ENCODE assay signal across 6 mouse cellular contexts in the genomic region with DNA sequence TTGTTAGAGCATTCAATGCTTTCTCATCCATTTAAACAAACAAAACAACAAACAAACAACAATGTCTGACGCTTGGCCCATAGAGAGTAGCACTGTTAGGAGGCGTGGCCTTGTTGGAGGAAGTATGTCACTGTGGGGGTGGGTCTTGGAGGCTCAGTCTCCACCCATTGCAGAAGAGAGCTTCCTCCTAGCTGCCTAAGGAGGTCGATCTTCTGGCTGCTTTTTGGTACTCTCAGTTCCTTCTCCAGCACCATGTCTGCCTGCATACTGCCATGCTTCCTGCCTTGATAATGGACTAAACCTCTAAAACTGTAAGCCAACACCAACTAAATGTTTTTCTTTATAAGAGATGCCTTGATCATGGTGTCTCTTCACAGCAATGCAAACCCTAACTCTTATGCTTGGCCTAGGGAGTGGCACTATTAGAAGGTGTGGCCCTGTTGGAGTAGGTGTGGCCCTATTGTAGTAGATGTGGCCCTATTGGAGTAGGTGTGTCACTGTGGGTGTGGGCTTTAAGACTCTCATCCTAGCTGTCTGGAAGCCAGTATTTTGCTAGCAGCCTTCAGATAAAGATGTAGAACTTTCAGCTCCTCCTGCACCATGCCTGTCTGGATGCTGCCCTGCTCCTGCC.
A peak's percentile ranks its signal among the peaks of the same experiment; 100 is the strongest.
DNase-seq lines count a peak whose midpoint lies in the region; ATAC-seq and TF ChIP-seq lines count a peak whose summit lies in the region.
"Not testable (repeated sequence)": the region's sequence is repeated elsewhere in the genome, so short reads cannot be mapped to it uniquely, and the experiment has no call there.

No protein-coding gene starts in this region.

- not testable (repeated sequence) for H3K27ac ChIP-seq in CH12.LX (ENCODE audit: insufficient read depth, low read depth); liver, embryonic 13.5 days

- not testable (repeated sequence) for H3K4me1 ChIP-seq in CH12.LX (ENCODE audit: control insufficient read depth in 1 of 2, insufficient read depth in 2 of 2); liver, embryonic 13.5 days (replicated peaks)

- peaks cover 82% of the 10 kb centered on the region for H3K27me3 ChIP-seq in CH12.LX (replicated peaks)
- H3K27me3 ChIP-seq in liver, embryonic 13.5 days, result not testable (repeated sequence)

- not testable (repeated sequence) for H3K4me3 ChIP-seq in CH12.LX (replicated peaks in 1 of 3; ENCODE audit: low read depth in 2 of 3, low read length in 2 of 3, poor library complexity in 1 of 3); liver, embryonic 13.5 days (replicated peaks)

- TF ChIP-seq CTCF in CH12.LX (conservative IDR thresholded peaks at IDR 0.05 in 1 of 2, IDR thresholded peaks at IDR 0.05 in 1 of 2; ENCODE audit: low read depth in 2 of 2, low read length in 2 of 2), result not testable (repeated sequence)

- H3K9ac ChIP-seq in CH12.LX (ENCODE audit: insufficient read depth, low read depth); liver, embryonic 13.5 days: not testable (repeated sequence)

- not testable (repeated sequence) for H3K36me3 ChIP-seq in CH12.LX (replicated peaks in 1 of 2; ENCODE audit: control insufficient read depth in 1 of 2, insufficient read depth in 1 of 2, low read length in 1 of 2); liver, embryonic 13.5 days

- DNase-seq in CH12.LX (ENCODE audit: extremely low read depth) (peak; percentile 5), MEL-GATA-1-ER (ENCODE audit: extremely low read depth, low read depth) (peak; percentile 56)
- DNase-seq in c-Kit-positive CD71-positive TER-119-negative erythroid progenitor cells, embryonic 14.5 days (ENCODE audit: low read depth), result peak; percentile 9
- peak; percentile 4 for DNase-seq in induced T-regulatory cell, adult 2 months (ENCODE audit: low read depth)
- not testable (repeated sequence) for DNase-seq in liver, embryonic 13.5 days

- dilution Hi-C loops in CH12.LX (cut with MboI; ENCODE audit: extremely low pct_ligation_motif_present, extremely low pct_unique_long_range_greater_than_20kb, low sequenced_read_pairs), result not testable (repeated sequence)

- H3K4me2 ChIP-seq in CH12.LX (ENCODE audit: insufficient read depth, low read depth, poor library complexity, severe bottlenecking); liver, embryonic 13.5 days: not testable (repeated sequence)

- in situ Hi-C loops in CH12.LX (cut with MboI; ENCODE audit: low pct_ligation_motif_present, low pct_unique_long_range_greater_than_20kb, low sequenced_read_pairs), result not testable (repeated sequence)

- TF ChIP-seq EP300 in CH12.LX (IDR thresholded peaks at IDR 0.05; ENCODE audit: low read length), result not testable (repeated sequence)

- not testable (repeated sequence) for TF ChIP-seq POLR2A in CH12.LX (IDR thresholded peaks at IDR 0.05; ENCODE audit: low read depth, low read length)

- H3K79me2 ChIP-seq in CH12.LX (replicated peaks; ENCODE audit: control insufficient read depth, extremely low read depth, insufficient read depth, poor library complexity, severe bottlenecking), result not testable (repeated sequence)

- TF ChIP-seq RAD21 in CH12.LX (IDR thresholded peaks at IDR 0.05; ENCODE audit: low read depth, low read length), result not testable (repeated sequence)

- ATAC-seq in liver, embryonic 13.5 days (ENCODE audit: low read depth), result peak; percentile 72
- peak; percentile 62 for ATAC-seq in megakaryocyte progenitor cell, adult 5-6 weeks (replicated peaks; ENCODE audit: poor library complexity)

- 58% methylated on average over 3 of the region's 3 CpGs for WGBS in liver, embryonic 13.5 days (ENCODE audit: insufficient replicate concordance)

- H3K9me3 ChIP-seq in CH12.LX (replicated peaks; ENCODE audit: low read length), result peaks cover 11% of the 10 kb centered on the region
- H3K9me3 ChIP-seq in liver, embryonic 13.5 days (replicated peaks), result not testable (repeated sequence)
